Mouse (Mus musculus): ENCODE measurements around the gene Slc9a3r1. TPM values are rescaled to one million over a fixed set of nuclear protein-coding genes. Genes with fewer than 3 reads are reported as not detected.

Gene Slc9a3r1
- 42.2 and 55.2 TPM in 2 replicates for polyA plus RNA-seq (2015; fragmentation: Nextera tagmentation; extraction: Ambion mirVana)

GRCm38 (mm10) chr11:115162832-115163480, at the start of gene Slc9a3r1:
Gene Slc9a3r1, plus strand, starts transcription at chr11:115163341.
- under 1% methylated on average over 47 of the region's 47 CpGs for whole genome bisulfite sequencing
- H3K27me3 ChIP-seq = peaks cover 78% of the 10 kb centered on the region
- H3K27ac ChIP-seq = peak within 1 kb of the TSS; percentile 64; the same call in 1 of the 2 replicates

DNA sequence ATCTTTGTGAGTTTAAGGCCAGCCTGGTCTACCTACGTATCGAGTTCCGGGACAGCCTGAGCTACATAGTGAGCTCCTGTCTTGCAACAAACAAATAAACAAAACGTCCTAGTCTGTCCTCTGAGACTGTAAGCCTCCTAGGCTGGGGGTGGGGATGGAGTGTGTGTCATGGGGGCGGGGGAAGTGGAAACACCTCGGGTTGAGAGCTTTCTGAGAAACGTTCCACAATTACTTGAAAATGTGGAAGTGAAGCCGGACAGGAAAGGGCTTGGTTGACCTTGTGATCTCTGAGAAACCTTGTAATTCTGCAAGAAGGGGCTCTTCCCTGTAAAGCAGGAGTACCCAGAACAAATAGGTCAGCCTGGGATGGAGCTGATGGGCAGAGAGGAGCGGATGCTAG, 43.7 kb upstream of the Slc9a3r1 start:
- no peaks in the 10 kb centered on the region for H3K4me1 ChIP-seq (replicated peaks)
- no peak overlapping the region for H3K9ac ChIP-seq
- no peak overlapping the region for H3K4me3 ChIP-seq
- H3K36me3 ChIP-seq = no peaks in the 10 kb centered on the region
- no peaks in the 10 kb centered on the region for H3K9me3 ChIP-seq
- no peak overlapping the region for H3K27ac ChIP-seq
- ATAC-seq (ENCODE audit: low FRiP score) = no peak
- no peak overlapping the region for H3K4me2 ChIP-seq
- 77% methylated on average over 9 of the region's 9 CpGs for WGBS
- no peaks in the 10 kb centered on the region for H3K27me3 ChIP-seq

More at GRCm38 (mm10) chr11:115162832-115163480, at the start of gene Slc9a3r1:
- no peaks in the 10 kb centered on the region for H3K36me3 ChIP-seq
- H3K9me3 ChIP-seq = no peaks in the 10 kb centered on the region
- ATAC-seq (ENCODE audit: low FRiP score) = peak; percentile 93
- H3K9ac ChIP-seq = peak within 1 kb of the TSS; percentile 74
- peaks cover 55% of the 10 kb centered on the region for H3K4me1 ChIP-seq (replicated peaks)
- peak within 1 kb of the TSS; percentile 56 for H3K4me3 ChIP-seq
- H3K4me2 ChIP-seq = peak within 1 kb of the TSS; percentile 68

DNA sequence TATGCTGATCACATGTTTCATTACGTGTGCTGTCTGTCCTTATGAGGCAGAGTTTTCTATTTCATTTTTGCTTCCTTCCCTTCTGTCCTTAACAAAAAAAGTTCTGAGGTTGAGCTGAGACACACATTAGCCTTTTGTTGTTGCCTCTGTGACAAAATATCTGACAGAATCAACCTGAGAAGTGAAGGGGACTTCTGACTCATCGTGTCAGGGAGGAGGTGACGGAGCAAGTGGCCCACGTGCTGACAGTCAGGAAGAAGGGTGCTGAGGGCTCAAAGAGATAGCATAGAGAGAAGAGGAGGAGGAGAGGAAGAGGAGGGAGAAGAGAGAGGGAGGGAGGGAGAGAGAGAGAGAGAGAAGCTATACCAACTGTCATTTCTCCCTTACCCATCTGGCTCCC, 34.7 kb upstream of the Slc9a3r1 start:
- no peak overlapping the region for H3K27ac ChIP-seq
- 84% methylated on average over 4 of the region's 4 CpGs for WGBS
- no peaks in the 10 kb centered on the region for H3K36me3 ChIP-seq
- no peak overlapping the region for H3K4me2 ChIP-seq
- H3K4me3 ChIP-seq = no peak overlapping the region
- H3K9me3 ChIP-seq = no peaks in the 10 kb centered on the region
- ATAC-seq (ENCODE audit: low FRiP score) = no peak
- no peak overlapping the region for H3K9ac ChIP-seq
- no peaks in the 10 kb centered on the region for H3K4me1 ChIP-seq (replicated peaks)
- H3K27me3 ChIP-seq = no peaks in the 10 kb centered on the region

- 89% methylated on average over 13 of the region's 13 CpGs for WGBS
- H3K9ac ChIP-seq = no peak overlapping the region
- H3K36me3 ChIP-seq = no peaks in the 10 kb centered on the region
- H3K27ac ChIP-seq = no peak overlapping the region
- no peak overlapping the region for H3K4me3 ChIP-seq
- H3K27me3 ChIP-seq = 0 out of 2 replicates have a peak, but pooled peaks cover under 1% of the 10 kb centered on the region
- ATAC-seq (ENCODE audit: low FRiP score) = no peak
- no peaks in the 10 kb centered on the region for H3K9me3 ChIP-seq
- H3K4me2 ChIP-seq = no peak overlapping the region
- no peaks in the 10 kb centered on the region for H3K4me1 ChIP-seq (replicated peaks)
Observed at GRCm38 (mm10) chr11:115129508-115130126, 33.5 kb upstream of the Slc9a3r1 start.

GRCm38 (mm10) chr11:115131768-115132381, 31.3 kb upstream of the Slc9a3r1 start:
- no peaks in the 10 kb centered on the region for H3K36me3 ChIP-seq
- no peaks in the 10 kb centered on the region for H3K4me1 ChIP-seq (replicated peaks)
- 0 out of 2 replicates have a peak, but pooled peaks cover 4% of the 10 kb centered on the region for H3K27me3 ChIP-seq
- ATAC-seq (ENCODE audit: low FRiP score) = no peak
- no peak overlapping the region for H3K27ac ChIP-seq
- no peak overlapping the region for H3K4me3 ChIP-seq
- no peak overlapping the region for H3K4me2 ChIP-seq
- H3K9me3 ChIP-seq = no peaks in the 10 kb centered on the region
- H3K9ac ChIP-seq = no peak overlapping the region
- WGBS = 87% methylated on average over 8 of the region's 8 CpGs

- ATAC-seq (ENCODE audit: low FRiP score) = no peak
- no peak within 1 kb of the TSS for H3K4me2 ChIP-seq
- no peak within 1 kb of the TSS for H3K9ac ChIP-seq
- no peak within 1 kb of the TSS for H3K4me3 ChIP-seq
- H3K4me1 ChIP-seq (replicated peaks) = no peaks in the 10 kb centered on the region
- H3K36me3 ChIP-seq = no peaks in the 10 kb centered on the region
- 86% methylated on average over 8 of the region's 8 CpGs for WGBS
- 0 out of 2 replicates have a peak, but pooled peaks cover 4% of the 10 kb centered on the region for H3K27me3 ChIP-seq
- no peak within 1 kb of the TSS for H3K27ac ChIP-seq
- H3K9me3 ChIP-seq = no peaks in the 10 kb centered on the region
Observed at GRCm38 (mm10) chr11:115133800-115134199, 29.3 kb upstream of the Slc9a3r1 start, which contains the start of gene Cd300lf. Gene Cd300lf, minus strand, starts transcription at chr11:115133992.

DNA sequence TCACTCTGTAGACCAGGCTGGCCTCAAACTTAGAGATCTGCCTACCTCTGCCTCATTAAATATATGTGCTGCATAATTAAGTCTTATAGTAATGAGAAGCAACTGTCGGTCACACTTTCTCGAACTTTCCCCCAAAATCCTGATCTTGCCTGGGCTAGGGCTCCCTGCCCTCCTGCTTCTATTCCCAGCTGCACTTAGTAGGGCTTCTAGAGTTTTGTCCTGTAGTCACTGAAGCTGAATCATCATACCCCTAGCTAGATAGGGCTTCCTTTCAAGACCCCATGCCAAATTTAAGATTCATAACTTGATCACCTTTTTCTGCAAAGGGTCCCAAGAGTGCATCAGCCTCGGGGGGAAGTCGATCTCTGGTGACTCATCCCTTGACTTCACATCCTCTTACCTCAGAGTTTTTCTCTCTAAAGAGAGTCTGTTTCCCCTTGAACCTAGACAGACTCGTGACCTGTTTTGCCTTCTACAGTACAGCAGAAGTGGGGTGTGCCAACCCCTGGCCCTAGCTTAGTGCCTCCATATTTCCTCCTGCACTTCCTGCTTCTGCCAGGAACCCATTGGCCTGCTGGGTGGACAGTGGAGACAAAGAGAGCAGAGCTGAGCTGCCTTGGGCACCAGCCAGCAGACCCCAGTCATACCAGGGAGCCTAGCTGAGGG, 24.4 kb upstream of the Slc9a3r1 start:
- 88% methylated on average over 5 of the region's 5 CpGs for WGBS
- no peak for ATAC-seq (ENCODE audit: low FRiP score)

GRCm38 (mm10) chr11:115141970-115142369, 21.2 kb upstream of the Slc9a3r1 start:
- ATAC-seq (ENCODE audit: low FRiP score) = no peak
- no peaks in the 10 kb centered on the region for H3K36me3 ChIP-seq
- no peaks in the 10 kb centered on the region for H3K4me1 ChIP-seq (replicated peaks)
- no peak overlapping the region for H3K4me2 ChIP-seq
- 88% methylated on average over 2 of the region's 2 CpGs for WGBS
- H3K4me3 ChIP-seq = no peak overlapping the region
- no peak overlapping the region for H3K9ac ChIP-seq
- no peaks in the 10 kb centered on the region for H3K27me3 ChIP-seq
- H3K27ac ChIP-seq = no peak overlapping the region
- no peaks in the 10 kb centered on the region for H3K9me3 ChIP-seq

More for the DNA sequence above, 24.4 kb upstream of the Slc9a3r1 start:
- H3K4me1 ChIP-seq (replicated peaks) = no peaks in the 10 kb centered on the region
- H3K4me2 ChIP-seq = no peak overlapping the region
- H3K27ac ChIP-seq = no peak overlapping the region
- no peaks in the 10 kb centered on the region for H3K36me3 ChIP-seq
- no peak overlapping the region for H3K4me3 ChIP-seq
- 0 out of 2 replicates have a peak, but pooled peaks cover 4% of the 10 kb centered on the region for H3K27me3 ChIP-seq
- H3K9me3 ChIP-seq = no peaks in the 10 kb centered on the region
- no peak overlapping the region for H3K9ac ChIP-seq

- Histone ChIP-seq H3K9me3 (no peaks in the 10 kb centered on the region), H3K27ac (no peak overlapping the region), H3K36me3 (no peaks in the 10 kb centered on the region), H3K4me2 (no peak overlapping the region), H3K4me3 (no peak overlapping the region), H3K27me3 (peaks cover 4% of the 10 kb centered on the region), H3K4me1 (replicated peaks) (peaks cover 17% of the 10 kb centered on the region), H3K9ac (no peak overlapping the region)
- WGBS = 86% methylated on average over 4 of the region's 4 CpGs
- no peak for ATAC-seq (ENCODE audit: low FRiP score)
Observed at GRCm38 (mm10) chr11:115147813-115148212, 15.3 kb upstream of the Slc9a3r1 start.

- Histone ChIP-seq H3K4me3 (no peak overlapping the region), H3K27ac (no peak overlapping the region), H3K27me3 (peaks cover 34% of the 10 kb centered on the region), H3K4me2 (no peak overlapping the region), H3K4me1 (replicated peaks) (peaks cover 33% of the 10 kb centered on the region), H3K9ac (no peak overlapping the region), H3K9me3 (no peaks in the 10 kb centered on the region), H3K36me3 (no peaks in the 10 kb centered on the region)
- WGBS = 78% methylated on average over 6 of the region's 6 CpGs
- no peak for ATAC-seq (ENCODE audit: low FRiP score)
Observed at GRCm38 (mm10) chr11:115150741-115151254, 12.3 kb upstream of the Slc9a3r1 start.

DNA sequence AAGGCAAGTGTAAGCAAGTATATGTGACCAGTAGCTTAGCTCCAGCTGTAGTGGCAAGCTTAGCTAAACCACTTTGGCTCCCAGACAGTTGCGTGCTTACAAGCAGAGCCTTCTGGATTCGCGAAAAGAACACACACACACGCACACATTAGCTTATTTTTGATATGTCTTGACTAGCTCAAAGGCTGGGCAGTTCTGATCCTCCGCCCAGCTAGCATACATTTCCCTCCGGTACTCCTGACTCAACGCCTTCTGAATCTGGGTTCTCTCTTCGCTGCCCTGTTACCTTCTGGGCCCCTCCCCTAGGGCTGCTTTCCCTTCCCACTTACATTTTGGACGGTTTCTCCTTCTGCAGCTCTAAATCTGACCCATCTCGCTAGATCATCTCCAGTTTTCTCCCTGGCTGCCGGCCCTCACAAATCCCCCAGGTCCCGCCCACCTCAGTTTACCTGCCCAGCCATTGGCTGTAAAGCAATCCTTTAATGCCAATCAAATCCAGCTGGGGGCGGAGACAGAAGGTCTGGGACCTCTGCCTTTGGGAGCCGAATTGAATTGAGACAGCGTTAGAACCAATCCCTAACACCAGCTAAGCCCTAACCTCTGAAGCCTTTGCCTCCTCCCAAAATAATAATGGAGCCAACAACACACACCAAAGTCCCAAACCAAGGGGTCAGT, 11.2 kb upstream of the Slc9a3r1 start:
- H3K27ac ChIP-seq = peak overlapping the region; percentile 18; the same call in 1 of the 2 replicates
- WGBS = 11% methylated on average over 15 of the region's 15 CpGs
- ATAC-seq (ENCODE audit: low FRiP score) = peak; percentile 77
- peak overlapping the region; percentile 58 for H3K4me2 ChIP-seq
- peaks cover 45% of the 10 kb centered on the region for H3K27me3 ChIP-seq
- peak overlapping the region; percentile 72 for H3K9ac ChIP-seq
- peaks cover 33% of the 10 kb centered on the region for H3K4me1 ChIP-seq (replicated peaks)
- H3K36me3 ChIP-seq = no peaks in the 10 kb centered on the region
- H3K4me3 ChIP-seq = peak overlapping the region; percentile 38
- H3K9me3 ChIP-seq = no peaks in the 10 kb centered on the region
